Mouse (Mus musculus) thymus, postnatal 25 days (tissue): ENCODE results near the gene Clip2.
A peak's percentile ranks its signal among the peaks of the same experiment; 100 is the strongest.

ENCODE experiments used
- DNase-seq: peaks from one replicate; pipeline ENCODE4 v3.0.0; 2022

Clip2 gene

DNA sequence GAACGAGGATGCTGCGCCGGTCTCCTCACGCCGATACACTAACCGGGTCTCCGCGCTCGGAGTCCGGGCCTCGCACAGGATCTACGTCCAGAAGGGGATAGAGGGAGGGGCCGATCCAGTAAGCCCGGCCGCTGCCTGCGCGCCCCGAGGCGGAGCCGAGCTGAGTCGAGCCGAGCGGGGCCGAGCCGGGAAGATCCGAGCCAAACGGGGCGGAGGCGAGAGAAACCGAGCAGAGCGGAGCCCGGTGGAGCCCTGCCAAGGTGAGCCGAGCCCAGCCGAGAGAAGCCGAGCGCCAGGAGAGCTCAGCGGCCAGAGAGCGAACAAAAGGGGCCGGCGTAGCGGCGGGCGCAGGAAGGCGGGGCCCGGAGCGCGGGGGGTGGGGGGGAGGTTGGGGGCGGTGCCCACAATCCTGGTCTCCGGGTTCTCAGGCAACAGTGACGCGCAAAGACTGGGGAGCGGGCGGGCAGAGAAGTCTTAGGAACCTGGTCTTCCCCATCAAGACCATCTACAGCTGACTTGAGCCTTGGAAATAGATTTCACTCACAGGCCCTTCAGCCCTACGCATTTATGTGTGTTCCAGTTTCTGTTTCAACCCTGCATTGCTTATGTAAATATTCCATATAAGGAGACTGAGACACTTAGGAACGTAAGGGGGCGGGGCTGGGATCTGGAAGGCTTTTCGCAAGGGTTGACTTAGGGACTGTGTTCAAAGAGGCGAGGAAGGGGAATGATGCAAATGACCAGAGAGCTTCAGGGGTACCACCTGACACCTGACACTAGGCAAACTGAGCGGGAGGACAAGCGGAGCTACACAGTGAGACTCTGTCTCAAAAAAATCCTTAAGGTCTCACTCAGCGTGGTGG, at the start of gene Clip2:
Clip2 (minus strand) TSS at position 325 of the 863 bp plus-strand sequence.
- DNase-seq = peak; percentile 87

DNA sequence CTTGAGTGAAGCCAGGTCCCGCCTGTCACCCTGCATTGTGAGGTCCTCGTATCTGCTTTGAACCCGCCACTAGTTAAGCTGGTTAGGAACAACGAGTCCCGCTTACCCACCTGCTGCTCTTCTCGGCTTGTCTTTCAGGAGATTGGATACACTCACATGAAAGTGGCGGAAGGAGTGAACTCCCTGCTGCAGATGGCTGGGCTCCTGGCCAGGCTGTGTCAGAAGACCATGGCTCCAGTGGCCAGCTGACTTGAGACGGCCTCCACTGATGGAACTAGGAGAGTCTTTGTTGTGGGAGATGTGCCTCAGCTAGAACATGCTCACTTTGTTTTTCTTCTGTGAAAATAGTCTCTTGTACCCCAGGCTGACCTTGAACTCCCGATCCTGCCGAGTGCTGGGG, 45.5 kb upstream of the Clip2 start:
- DNase-seq = no peak

DNA sequence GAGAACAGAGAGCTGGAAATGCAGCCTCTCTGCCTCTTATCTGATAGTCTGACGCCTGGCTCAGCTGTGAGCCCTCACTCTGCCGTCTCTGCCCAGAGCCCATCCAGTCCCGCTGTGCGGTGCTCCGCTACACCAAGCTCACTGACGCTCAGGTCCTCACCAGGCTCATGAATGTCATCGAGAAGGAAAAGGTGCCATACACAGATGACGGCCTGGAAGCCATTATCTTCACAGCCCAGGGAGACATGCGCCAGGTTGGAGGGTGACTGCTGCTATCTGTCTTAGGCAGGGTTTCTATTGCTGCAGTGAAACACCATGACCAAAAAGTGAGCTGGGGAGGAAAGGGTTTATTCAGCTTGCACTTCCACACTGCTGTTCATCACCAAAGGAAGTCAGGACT, 40.9 kb upstream of the Clip2 start:
- no peak for DNase-seq

DNA sequence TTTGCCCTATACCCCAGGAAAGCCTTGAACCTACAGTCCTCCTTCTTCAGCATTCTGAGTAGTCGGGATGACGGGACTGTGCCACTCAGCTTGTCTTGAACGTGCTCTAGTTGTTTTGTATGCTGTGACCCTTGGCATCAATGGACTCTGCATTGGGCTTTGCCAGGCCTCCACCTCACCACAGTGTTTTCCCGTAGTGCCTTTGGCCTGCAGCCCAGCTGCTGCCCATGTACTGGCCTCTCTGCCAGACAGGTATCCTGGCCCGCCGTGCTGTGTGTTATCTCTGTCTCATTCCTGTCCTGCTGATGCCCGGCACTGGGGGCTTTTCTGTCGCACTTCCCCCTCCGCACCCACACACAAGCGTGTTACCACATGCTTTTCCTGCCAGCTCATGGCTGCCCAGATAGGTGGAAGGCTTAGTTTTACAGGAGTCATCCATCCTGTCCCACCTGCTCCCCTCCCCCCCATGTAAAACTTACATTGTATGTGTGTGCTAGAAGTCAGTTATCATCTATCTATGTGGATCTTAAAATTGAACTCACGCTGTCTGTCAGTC, 39.9 kb upstream of the Clip2 start:
- DNase-seq = no peak

DNA sequence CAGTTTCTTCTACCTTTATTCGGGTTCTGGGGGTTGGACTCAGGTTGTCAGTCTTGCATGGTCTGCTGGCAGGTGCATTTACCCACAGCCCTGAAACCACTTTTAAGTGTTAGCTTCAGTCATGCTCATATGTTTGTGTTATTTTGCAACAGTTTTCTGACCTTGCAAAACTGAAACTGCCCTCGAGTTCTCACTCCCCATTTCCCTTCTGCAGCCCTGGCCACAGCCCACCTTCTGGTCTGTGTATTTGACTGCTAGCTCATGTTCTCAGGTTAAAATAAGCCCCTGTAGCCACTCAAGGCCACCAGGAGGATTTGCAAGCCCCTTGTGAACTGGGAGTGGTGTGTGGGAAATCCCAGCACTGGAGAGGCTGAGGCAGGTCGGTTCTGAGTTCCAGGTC, 37.7 kb upstream of the Clip2 start:
- no peak for DNase-seq

DNA sequence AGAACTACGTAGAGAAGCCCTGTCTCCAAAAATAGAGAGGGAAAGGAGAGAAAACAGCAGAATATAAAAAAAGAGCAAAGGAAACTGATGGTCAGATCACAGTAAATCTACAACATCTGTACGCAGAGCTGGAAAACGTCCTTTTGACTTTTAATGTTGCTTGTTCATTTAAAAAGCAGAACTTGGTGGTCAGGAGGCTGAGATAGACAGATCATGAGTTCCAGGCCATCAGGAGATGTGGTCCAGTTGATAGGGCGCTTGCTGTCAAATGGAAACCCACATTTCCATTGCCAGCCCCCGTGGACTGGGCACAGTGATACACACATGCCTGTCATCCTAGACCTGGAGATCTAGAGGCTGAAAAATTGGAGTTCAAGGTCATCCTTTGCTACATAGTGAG, 32.6 kb upstream of the Clip2 start:
- no peak for DNase-seq

DNA sequence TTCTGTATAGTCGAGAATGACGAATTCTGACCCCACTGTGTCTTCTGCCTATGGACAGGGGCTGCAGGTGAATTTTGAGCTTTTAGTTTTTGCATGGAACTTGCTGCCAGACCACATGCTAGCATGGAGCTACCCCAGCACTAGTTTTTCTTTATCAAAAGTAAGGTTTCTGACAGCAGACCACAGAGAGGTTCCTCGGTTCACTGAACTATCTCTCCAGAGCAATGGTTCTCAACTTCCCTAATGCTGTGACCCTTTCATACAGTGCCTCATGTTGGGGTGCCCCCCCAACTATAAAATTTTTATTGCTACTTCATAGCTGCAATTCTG, 31.6 kb upstream of the Clip2 start:
- no peak for DNase-seq

DNA sequence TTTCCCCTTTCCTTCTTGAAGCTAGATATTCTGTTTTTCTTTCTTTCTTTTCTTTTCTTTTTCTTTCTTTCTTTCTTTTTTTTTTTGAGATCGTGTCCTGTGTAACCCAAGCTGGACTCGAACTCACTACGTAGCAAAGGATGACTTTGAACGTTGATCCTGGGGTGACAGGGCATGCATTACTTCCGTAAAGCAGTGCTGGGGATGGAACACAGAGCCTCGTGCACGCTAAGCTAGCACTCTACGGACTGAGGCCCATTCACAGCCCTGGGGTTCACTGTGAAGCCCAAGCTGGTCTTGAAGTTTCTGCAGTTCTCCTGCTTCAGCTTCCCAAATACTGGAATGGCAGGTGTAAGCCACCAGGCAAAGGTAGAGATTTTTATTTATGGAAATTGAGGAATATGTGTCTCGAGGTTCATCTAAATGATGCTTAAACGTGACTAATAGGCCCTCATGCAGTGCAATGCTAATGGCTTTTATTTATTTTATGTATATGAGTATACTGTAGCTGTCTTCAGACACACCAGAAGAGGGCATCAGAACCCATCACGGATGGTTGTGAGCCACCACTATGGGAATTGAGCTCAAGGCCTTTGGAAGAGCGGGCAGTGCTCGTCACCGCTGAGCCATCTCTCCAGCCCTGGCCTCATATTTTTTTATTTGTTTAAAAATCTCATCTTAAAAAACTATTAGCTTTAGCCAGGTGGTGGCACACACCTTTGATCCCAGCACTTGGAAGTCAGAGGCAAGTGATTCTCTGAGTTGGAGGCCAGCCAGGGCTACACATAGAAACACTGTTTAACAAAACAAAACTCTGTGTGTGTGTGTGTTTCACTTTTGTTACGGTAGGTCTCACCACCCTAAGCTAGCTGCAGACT, 31.0 kb upstream of the Clip2 start:
- DNase-seq = no peak

DNA sequence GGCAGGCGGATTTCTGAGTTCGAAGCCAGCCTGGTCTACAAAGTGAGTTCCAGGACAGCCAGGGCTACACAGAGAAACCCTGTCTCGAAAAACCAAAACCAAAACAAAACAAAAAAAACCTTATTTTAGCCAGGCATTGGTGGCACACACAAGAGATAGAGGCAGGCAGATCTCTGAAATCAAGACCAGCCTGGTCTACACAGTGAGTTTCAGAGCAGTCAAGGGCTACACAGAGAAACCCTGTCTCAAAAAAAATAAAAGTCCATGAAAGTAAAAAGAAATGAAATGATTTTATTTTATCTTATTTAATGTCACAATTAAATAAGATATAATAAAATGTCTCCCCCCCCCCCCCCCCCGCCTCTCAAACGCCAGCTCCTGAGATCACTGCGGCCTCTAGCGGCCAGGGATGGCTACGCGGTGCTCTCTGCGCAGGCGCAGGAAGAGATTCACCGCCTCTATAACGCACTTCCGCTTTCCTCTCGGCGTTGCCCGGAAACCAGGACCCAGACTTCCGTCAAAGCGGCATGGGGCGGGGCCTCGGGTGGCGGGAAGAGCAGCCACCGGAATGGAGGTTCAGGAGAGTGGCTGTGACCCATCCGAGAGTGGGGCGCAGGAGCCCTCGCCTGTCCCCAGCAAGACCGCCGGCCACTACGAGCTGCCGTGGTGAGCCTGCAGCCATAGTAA, 30.1 kb upstream of the Clip2 start:
- DNase-seq = peak; percentile 98

DNA sequence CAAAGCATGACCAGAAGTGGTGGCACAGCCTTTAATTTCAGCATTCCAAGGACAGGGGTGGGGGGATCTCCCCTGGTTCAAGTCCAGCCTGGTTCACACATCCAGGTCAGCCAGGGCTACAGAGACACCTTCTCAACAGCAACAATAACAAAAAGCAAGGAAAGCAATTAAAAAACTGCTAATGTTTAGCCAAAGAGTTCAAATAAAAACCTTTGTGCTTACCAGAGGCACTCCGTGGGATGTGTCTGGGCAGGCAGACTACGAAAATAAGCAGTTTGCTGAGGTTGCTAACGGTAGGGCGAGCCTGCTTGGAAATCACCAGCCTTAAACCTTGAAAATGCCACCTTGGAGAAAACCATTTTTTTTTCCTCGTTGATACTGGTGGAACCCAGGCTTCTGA, 28.9 kb upstream of the Clip2 start, which contains the start of gene Rfc2:
Rfc2 (plus strand) TSS at position 221 of the 400 bp plus-strand sequence.
- DNase-seq = no peak

DNA sequence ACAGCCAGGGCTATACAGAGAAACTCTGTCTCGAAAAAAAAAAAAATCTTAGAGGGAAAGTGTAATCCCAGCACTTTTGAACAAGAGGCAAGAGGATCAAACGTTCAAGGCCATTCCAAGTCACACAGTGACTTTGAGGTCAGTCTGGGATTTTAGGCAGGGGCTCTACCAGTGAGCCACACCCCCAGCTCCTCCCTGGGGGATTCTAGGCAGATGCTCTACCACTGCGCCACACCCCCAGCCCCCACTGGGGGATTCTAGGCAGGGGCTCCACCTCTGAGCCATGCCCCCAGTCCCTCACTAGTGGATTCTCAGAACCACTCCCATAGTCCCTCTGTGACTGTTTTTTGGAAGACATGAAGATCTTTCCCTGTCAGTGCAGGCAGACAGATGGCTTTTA, 26.9 kb upstream of the Clip2 start:
- DNase-seq = no peak

DNA sequence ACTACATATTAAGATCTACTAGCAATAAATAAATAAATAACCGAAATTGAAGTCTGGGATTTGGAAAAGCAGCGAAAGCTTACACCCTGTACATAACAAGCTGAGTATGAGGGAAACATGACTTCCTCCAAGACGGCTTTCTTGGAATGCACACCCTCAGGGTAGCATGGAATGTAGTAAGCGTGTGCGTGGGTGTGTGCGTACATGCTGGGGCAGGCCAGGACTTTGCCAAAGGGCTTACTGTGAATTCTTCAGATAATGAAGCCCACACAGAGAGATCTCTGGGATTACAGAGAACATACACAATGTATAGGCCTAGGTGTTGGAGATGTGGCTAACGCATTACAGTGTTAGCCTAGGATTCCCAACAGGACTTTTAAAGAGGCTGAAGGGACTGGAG, 25.3 kb upstream of the Clip2 start:
- DNase-seq = no peak

DNA sequence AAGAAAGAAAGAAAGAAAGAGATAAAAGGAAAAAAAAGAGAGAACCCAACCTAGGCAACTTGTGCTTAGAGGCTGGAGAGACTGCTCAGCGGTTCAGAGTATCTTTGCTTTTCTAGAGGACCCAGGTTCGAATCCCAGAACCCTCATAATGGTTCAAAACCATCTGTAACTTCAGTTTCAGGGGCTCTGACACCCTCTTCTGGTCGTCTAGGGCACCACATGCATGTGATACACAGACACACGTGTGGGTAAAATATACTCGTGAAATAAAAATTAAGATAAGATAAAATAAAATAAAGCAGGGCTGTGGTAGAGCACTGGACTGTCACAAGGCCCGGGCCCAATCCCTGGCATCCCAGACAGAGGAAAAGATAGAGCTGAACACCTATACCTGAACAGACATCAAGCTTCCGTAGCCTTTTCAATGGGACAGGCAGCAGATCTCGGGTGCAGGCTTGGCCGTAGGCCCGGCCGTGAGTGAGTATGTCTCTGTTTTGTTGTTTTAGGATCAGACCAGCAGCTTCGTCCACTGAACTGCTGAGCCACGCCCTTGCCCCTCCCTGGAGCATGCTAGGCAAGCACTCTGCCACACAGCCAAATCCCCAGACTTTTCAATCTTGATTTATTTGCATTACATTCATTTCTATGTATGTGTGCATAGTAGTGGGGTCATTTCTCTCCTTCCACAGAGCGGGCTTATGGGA, 24.4 kb upstream of the Clip2 start:
- DNase-seq = no peak

DNA sequence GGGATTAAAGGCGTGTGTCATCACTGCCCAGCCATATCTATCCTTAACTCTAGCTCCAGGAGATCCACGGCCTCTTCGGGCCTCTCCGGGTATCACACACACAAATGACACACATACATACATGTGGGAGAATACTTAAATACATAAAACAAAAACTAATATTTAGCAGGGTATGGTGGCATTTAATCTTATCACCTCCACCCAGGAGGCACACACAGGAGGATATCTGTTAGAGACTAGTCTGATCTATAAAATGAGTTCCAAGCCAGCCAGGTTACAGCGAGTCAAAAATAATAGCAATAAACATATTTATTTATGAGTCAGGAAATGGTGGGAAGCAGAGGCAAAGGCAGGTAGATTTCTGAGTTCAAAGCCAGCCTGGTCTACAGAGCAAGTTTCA, 23.6 kb upstream of the Clip2 start:
- DNase-seq = no peak

DNA sequence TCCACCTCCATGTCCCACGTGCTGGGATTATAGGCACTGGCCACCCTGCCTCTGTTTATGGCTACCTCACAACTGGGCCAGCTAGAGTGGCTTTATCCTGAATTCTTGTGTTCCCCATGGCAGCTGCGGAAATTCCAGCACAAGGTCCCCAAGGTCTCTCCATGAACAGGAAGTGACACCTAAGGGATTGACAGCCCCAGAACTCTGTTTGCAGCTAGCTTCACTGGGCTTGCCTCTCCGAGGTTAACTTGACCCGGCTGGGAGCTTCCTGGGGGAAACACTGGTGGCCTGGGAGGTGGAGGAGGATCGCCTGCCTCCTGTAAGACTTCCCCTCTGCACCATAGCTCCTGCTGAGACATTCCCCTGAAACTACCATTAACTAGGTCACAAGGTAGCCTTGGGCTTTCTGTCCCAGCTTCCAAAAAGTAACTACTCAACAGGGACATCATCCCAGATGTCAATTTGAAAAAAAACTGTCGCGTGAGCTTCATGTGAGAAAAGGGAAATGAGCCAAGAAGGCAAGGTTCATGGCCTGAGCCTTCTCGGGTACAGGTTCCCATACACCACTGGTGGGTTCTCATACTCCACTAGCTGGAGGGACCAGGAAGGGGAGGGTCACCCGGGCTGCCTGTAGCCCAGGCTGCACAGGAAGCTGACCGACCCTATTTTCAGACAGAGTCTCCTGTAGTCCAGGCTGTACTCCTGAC, 20.4 kb upstream of the Clip2 start:
- DNase-seq = no peak

DNA sequence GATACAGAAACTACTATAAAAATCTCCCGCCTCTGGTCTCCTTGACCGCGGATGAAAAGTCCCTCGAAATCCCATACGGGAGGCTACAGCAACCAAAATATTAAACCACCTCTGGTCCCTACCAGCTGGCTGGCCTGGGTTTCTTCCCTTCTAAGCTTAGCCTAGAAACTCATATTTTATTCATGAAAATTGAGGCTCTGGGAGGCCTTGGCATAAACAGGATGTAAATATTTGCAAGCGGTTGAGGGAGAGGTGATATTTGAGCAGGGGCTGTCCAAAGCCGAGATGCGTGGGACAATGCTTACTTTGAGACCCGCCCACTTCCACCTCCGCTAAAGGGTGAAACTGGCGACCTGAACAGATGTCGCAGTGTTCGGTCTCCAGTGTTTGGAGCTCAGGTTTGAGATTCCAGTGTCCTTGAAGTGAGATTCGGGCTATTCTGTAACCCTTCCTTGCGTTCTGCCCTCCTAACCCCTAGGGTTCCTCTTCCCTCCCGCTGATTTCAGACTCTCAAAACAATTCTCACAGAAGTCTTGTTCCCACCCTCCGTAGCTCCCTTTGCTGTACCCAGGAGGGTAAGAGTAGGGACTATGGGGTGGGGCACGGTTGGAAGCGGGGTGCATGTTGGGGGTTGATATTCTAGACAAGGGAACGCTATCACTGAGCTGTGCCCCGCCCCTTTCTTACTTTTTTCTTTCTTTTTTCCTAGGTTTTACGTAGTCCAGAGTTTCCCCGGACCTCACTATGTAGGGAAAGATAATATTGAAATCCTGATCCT, 19.7 kb upstream of the Clip2 start:
- peak; percentile 45 for DNase-seq

DNA sequence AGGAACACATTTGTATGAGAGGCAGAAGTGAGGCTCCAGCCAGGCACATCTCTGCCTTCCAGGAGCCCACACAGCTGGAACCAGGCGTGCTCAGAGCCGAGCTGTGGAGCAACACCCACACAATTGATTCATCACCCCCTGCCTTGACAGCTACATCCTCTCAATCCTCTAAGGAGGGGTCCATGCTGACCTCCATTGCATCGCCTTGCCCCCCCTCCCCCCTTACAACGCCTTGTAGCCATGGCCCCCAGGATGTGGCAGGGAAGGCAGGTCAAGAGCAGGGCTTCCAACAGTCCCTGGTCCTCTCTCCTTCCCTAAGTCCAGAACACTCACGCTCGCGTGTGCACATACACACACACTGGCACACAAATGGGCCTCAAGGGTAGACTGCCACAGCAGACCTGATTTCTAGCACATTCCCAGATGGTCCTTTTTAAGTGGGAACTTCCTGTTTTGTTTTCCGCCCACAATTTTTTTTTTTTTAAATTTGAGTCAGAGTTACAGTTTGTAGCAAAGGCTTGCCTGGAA, 16.8 kb upstream of the Clip2 start:
- DNase-seq = no peak

DNA sequence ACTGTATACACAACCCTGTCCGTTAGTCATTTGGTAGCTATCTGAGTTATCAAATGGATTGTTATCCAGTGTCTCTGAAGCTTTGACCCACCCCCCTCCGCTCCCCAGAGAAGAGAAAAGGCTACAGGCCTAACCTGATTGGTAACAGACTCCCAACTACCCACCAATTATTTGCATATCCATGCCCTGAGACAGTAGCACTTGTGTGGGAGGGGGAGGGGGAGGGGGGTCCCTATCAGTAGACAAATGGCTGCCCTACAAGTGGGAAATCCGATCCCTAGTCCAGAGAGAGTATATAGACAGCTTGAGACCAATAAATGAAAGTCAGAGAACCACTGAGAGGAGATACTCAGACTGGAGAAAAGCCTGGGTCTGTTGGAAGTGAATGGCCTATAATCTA, 15.8 kb upstream of the Clip2 start:
- DNase-seq = no peak

DNA sequence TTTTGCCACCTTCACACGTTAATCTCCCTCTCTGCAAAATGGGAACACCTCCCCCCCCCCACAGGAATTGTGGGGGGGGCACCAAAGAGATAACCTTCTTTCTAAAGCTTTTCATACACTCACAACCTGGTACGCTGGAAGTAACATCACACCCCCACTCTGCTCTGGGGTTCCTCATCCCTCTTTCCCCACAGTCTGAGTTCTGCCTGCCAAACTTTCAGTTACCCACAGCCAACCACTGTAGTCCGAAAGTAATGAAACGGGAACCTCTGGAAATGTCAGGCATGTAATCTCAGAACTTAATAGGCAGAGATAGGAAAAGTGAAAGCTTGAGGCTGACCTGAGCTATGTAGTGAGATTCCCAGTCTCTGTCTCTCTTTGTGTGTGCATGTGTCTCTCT, 15.2 kb upstream of the Clip2 start:
- DNase-seq = no peak

DNA sequence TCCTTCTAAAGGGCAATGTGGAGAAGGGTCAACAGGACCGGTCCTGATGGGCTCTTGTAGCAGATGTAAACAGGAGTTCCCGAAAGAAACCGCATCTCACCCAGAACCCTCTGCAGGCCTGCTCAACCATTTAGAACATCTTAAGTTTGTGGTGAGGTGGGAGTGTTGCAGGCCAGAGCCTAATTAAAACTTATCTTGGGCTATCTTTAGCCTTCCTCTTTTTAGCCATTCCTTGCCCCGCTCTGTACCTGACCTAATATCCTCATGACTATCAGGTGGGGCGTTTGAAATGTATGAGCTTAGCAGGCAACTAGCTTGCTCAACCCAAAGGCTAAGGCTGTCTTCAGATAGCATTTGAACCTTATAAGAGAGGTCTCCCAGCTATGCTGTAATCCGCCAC, 13.5 kb upstream of the Clip2 start:
- DNase-seq = no peak

DNA sequence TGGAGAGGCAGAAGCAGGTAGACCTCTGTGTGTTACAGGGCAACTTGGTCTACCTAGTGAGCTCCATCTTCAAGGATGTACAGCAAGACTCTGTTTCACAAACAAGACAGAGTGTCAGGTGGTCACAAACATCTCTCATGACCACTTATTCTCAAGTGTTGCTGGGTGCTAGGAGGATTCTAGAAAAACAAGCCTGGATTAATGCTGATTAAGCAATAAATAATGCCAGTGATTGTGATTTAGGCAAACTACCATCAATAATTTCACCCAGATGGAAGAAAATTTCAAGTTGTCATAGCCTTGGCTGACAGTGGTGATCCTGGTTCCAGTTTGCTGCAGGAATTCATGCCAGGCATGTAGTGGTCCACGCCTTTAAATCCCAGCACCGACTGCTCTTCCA, 12.0 kb upstream of the Clip2 start:
- no peak for DNase-seq
